Mouse (Mus musculus) cerebellum, adult 2 months (tissue): ENCODE data around the gene Tmco1.

Experiments used
- CTCF ChIP-seq: fragments of 200-500 bp; IDR thresholded peaks from 2 replicates; pipeline ENCODE4 v1.5.1; 2011; ENCODE audit warnings: low read depth, mild to moderate bottlenecking, control low read depth, low read length, moderate library complexity, borderline replicate concordance; ENCODE audit not compliant: insufficient read depth
- POLR2A ChIP-seq: fragments of 200-500 bp; IDR thresholded peaks from 2 replicates; pipeline ENCODE4 v1.6.1; 2011; ENCODE audit warnings: low read length, control low read depth, borderline replicate concordance; ENCODE audit not compliant: insufficient read depth

- TF ChIP-seq POLR2A (no peak), CTCF (no peak)
Measured at GRCm38 (mm10) chr1:167269856-167270270, 38.3 kb upstream of the Tmco1 start.
